Mouse (Mus musculus): ENCODE data around the gene Gm3411.
"Not testable (repeated sequence)": the region's sequence is repeated elsewhere in the genome, so short reads cannot be mapped to it uniquely, and the experiment has no call there.

Gene Gm3411

DNA sequence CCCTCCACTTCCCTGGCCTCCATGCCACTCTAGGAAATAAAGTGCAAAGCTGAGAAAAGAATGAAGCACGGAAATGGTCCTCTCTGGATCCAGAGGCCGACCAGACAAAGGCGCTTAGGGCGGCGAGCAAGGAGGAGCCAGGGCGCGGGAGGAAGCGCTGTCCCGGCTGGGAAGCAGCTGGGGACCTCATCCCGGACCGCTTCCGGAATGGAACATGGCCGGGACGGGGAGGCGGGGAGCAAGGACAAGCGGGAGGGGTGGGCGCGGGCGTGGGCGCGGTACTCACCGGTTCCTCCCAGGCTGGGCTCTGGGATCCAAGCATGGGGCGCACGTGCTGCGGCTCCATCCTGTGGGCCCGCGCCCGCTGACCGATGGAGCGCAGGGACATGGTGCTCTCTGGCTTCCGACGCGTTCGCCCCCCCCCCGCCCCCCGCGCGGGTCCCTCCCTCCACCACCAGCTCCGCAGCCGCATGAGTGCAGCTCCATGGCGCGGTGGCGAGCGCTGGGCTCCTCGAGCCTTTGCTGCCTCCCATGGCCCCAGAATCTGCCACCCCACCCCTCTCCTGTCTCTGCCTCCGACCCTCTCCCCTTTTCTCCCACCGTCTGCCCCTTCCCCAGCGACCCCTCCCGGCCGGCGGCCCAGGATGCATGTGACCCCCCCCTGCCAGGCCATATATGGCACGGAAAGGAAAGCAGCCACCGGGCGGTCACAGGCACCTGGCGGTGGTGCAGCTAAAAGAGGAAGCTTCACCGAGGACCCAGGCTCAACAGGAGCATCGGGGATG is at the start of gene Gm3411:
Gene Gm3411 (minus strand): TSS at position 320 of the 785 bp plus-strand sequence.
- peak; percentile 64 for DNase-seq (ENCODE audit: extremely low spot score, low spot score)

DNA sequence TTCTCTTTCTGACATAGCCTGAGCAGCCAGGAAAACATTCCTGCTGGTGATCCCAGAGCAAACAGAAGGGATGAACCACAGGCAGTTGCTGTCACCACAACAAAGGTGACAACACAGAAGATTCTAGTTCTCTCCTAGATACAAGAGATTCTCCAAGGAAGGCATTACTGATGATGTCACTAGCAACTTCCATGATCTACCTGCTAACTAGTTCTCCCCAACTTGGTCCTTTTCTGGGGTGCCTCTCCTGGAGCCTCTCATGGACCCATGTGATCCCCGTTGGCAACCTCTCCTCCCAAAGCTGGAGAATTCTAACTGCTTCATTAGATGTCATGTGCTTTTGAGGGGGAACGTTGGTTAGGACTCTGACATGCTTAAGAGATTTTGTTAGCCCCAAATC is 17.7 kb upstream of the Gm3411 start, which contains the start of gene Gm21103:
Gene Gm21103 (minus strand): TSS at position 101 of the 400 bp plus-strand sequence.
- not testable (repeated sequence) for DNase-seq (ENCODE audit: extremely low spot score, low spot score)

DNA sequence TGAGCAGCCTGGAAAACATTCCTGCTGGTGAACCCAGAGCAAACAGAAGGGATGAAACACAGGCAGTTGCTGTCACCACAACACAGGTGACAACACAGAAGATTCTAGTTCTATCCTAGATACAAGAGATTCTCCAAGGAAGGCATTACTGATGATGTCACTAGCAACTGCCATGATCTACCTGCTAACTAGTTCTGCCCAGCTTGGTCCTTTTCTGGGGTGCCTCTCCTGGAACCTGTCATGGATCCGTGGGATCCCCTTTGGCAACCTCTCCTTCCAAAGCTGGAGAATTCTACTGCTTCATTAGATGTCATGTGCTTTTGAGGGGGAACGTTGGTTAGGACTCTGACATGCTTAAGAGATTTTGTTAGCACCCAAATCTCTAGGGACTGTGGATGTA is 67.9 kb downstream of the Gm3411 start, which contains the start of gene Gm21560:
Gene Gm21560 (minus strand): TSS at position 101 of the 400 bp plus-strand sequence.
- not testable (repeated sequence) for DNase-seq (ENCODE audit: extremely low spot score, low spot score)
